Mouse (Mus musculus) limb, embryonic 13.5 days (tissue): ENCODE results near the gene Tinag. TPM values are rescaled to one million over a fixed set of nuclear protein-coding genes. Genes with fewer than 3 reads are reported as not detected.
"Not testable (repeated sequence)": the region's sequence is repeated elsewhere in the genome, so short reads cannot be mapped to it uniquely, and the experiment has no call there.

ENCODE experiments used
- ATAC-seq: fragments of 200-750 bp; cut with Nextera tagmentation; 2 replicates; pipeline ENCODE4 v1.8.0; 2017; ENCODE audit warnings: low read depth, moderate number of reproducible peaks, moderate TSS enrichment; ENCODE audit not compliant: low FRiP score
- H3K27ac ChIP-seq: fragments of 300-500 bp; sonication (generic); 2 replicates; pipeline ENCODE4 v1.5.1; 2015; ENCODE audit warnings: inconsistent platforms, mild to moderate bottlenecking, moderate library complexity
- H3K27me3 ChIP-seq: fragments of 300-500 bp; sonication (generic); 2 replicates; pipeline ENCODE4 v1.6.1; 2015; ENCODE audit warnings: mild to moderate bottlenecking, inconsistent platforms
- H3K36me3 ChIP-seq: fragments of 300-500 bp; sonication (generic); 2 replicates; pipeline ENCODE4 v1.6.1; 2015; ENCODE audit warnings: inconsistent platforms, mild to moderate bottlenecking, moderate library complexity
- H3K4me1 ChIP-seq: fragments of 300-500 bp; sonication (generic); 2 replicates; pipeline ENCODE4 v1.6.1; 2015; ENCODE audit warnings: inconsistent platforms
- H3K4me2 ChIP-seq: fragments of 300-500 bp; sonication (generic); replicated peaks from 2 replicates; pipeline ENCODE4 v1.6.1; 2015; ENCODE audit warnings: inconsistent platforms, mild to moderate bottlenecking, moderate library complexity
- H3K4me3 ChIP-seq: fragments of 300-500 bp; sonication (generic); 2 replicates; pipeline ENCODE4 v1.5.1; 2015; ENCODE audit warnings: moderate library complexity, mild to moderate bottlenecking, inconsistent platforms
- H3K9ac ChIP-seq: fragments of 300-500 bp; sonication (generic); 2 replicates; pipeline ENCODE4 v1.6.1; 2015; ENCODE audit warnings: mild to moderate bottlenecking, inconsistent platforms
- H3K9me3 ChIP-seq: fragments of 300-500 bp; sonication (generic); 2 replicates; pipeline ENCODE4 v1.6.1; 2016; ENCODE audit warnings: inconsistent platforms
- WGBS: fragments of 180-500 bp; shearing (Covaris S2); methylation state at CpG from one replicate; pipeline ENCODE4 v1.1.7; 2015; 5-methylcytosine and 5-hydroxymethylcytosine counted together
- polyA plus RNA-seq: library from polyadenylated mRNA; unstranded; fragments of >200 nt; fragmentation: Nextera tagmentation; extraction: Ambion mirVana; gene quantifications from 2 replicates; pipeline ENCODE4 v1.2.1, GENCODE M21; 2015

Gene Tinag
- polyA plus RNA-seq: 0.08 and 0.22 TPM in 2 replicates

GRCm38 (mm10) chr9:77045585-77045984 is at the start of gene Tinag:
Gene Tinag (minus strand): TSS chr9:77045794.
- Histone ChIP-seq H3K9ac (no peak within 1 kb of the TSS), H3K4me1 (no peaks in the 10 kb centered on the region), H3K4me3 (no peak within 1 kb of the TSS), H3K4me2 (no peak within 1 kb of the TSS), H3K9me3 (no peaks in the 10 kb centered on the region), H3K27ac (no peak within 1 kb of the TSS), H3K36me3 (no peaks in the 10 kb centered on the region), H3K27me3 (no peaks in the 10 kb centered on the region)
- ATAC-seq: no peak
- 74% methylated on average over 2 of the region's 2 CpGs for WGBS

DNA sequence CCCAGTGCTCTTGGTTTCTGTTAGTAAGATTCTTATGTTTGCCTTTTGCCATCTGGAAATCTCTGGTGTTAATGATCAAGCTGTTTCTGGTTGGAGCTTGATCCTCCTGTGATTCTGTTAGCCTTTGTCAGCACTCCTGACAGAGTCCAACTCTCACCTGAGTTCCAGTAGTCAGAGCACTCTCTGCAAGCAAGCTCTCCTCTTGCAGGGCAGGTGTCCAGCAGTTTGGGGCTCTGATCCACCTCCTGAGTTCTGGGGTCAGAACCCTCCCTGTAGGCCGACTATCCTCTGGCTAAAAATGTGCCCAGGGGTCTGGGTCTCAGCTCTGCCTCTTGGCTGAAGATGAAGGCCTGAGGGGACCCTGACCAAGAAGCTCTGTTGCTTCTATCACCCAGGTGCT is 37.6 kb upstream of the Tinag start:
- H3K9ac ChIP-seq, H3K4me3 ChIP-seq, ATAC-seq, H3K9me3 ChIP-seq, H3K4me2 ChIP-seq, H3K27ac ChIP-seq, H3K36me3 ChIP-seq, H3K4me1 ChIP-seq, H3K27me3 ChIP-seq: not testable (repeated sequence)
- 70% methylated on average over 1 of the region's 1 CpGs for WGBS

DNA sequence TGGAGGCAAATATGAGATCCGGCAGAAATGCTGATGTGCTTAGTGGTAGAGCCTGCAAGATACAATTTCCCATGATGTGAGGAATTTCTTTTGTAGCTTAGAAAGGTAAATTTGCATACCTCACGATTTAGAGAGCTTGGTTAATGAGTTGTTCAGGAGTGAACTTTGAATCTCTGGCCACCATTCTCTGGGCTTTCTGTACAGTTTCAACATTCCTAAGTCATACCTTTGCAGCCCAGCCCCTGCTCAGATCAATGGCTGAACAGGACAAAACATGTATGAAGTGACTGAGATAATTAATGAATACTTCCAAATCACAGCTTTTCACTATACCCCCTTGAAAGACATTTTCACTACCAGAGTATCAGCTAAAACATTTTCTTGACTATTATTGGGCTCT is 26.1 kb upstream of the Tinag start:
- 79% methylated on average over 2 of the region's 2 CpGs for WGBS

DNA sequence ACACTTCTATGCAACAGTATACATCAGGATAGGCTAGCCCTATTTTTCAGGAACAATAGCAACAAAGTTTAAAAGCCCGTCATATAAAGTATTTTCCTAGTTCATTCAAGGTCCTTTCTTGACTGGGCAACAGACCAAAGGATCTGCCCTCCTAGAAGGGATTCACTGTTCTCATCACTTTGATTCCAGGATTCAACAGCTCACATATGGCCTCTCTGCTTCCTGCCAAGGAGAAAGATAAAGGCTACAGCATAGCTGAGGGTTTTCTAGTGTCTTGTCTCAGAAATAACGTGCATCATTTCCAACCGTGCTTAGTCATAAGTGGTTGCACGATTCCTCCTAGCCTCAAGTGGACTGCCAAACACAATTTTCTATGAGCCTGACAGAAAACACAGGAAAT is 11.0 kb upstream of the Tinag start:
- Histone ChIP-seq H3K9ac (no peak overlapping the region), H3K27ac (no peak overlapping the region), H3K4me2 (no peak overlapping the region), H3K9me3 (no peaks in the 10 kb centered on the region), H3K27me3 (no peaks in the 10 kb centered on the region), H3K36me3 (no peaks in the 10 kb centered on the region), H3K4me3 (no peak overlapping the region), H3K4me1 (no peaks in the 10 kb centered on the region)
- ATAC-seq: no peak
- WGBS: 81% methylated on average over 4 of the region's 4 CpGs

More for the DNA sequence above, 26.1 kb upstream of the Tinag start:
- Histone ChIP-seq H3K27me3 (no peaks in the 10 kb centered on the region), H3K4me1 (no peaks in the 10 kb centered on the region), H3K27ac (no peak overlapping the region), H3K36me3 (no peaks in the 10 kb centered on the region), H3K9me3 (no peaks in the 10 kb centered on the region), H3K9ac (no peak overlapping the region), H3K4me3 (no peak overlapping the region), H3K4me2 (no peak overlapping the region)
- ATAC-seq: no peak

- no peak overlapping the region for H3K4me3 ChIP-seq
- H3K27me3 ChIP-seq: no peaks in the 10 kb centered on the region
- H3K27ac ChIP-seq: no peak overlapping the region
- ATAC-seq: no peak
- no peaks in the 10 kb centered on the region for H3K36me3 ChIP-seq
- H3K9ac ChIP-seq: no peak overlapping the region
- no peak overlapping the region for H3K4me2 ChIP-seq
- WGBS: 80% methylated on average over 9 of the region's 9 CpGs
- no peaks in the 10 kb centered on the region for H3K9me3 ChIP-seq
- no peaks in the 10 kb centered on the region for H3K4me1 ChIP-seq
Measured at GRCm38 (mm10) chr9:77054426-77055193, 9.0 kb upstream of the Tinag start.

GRCm38 (mm10) chr9:77051406-77051805 is 5.8 kb upstream of the Tinag start:
- no peaks in the 10 kb centered on the region for H3K36me3 ChIP-seq
- H3K27ac ChIP-seq: no peak overlapping the region
- no peak overlapping the region for H3K4me2 ChIP-seq
- no peak overlapping the region for H3K4me3 ChIP-seq
- H3K9me3 ChIP-seq: no peaks in the 10 kb centered on the region
- no peak overlapping the region for H3K9ac ChIP-seq
- H3K4me1 ChIP-seq: no peaks in the 10 kb centered on the region
- no peaks in the 10 kb centered on the region for H3K27me3 ChIP-seq
- no peak for ATAC-seq
- whole genome bisulfite sequencing: 57% methylated on average over 2 of the region's 2 CpGs

GRCm38 (mm10) chr9:77049669-77050068 is 4.1 kb upstream of the Tinag start:
- Histone ChIP-seq H3K4me1 (no peaks in the 10 kb centered on the region), H3K9me3 (no peaks in the 10 kb centered on the region), H3K27me3 (no peaks in the 10 kb centered on the region), H3K36me3 (no peaks in the 10 kb centered on the region), H3K4me2 (no peak overlapping the region), H3K9ac (no peak overlapping the region), H3K4me3 (no peak overlapping the region), H3K27ac (no peak overlapping the region)
- 80% methylated on average over 2 of the region's 2 CpGs for WGBS
- no peak for ATAC-seq

GRCm38 (mm10) chr9:77046067-77046715 is 597 bp upstream of the Tinag start:
- H3K4me2 ChIP-seq: no peak overlapping the region
- ATAC-seq: no peak
- no peak overlapping the region for H3K27ac ChIP-seq
- no peaks in the 10 kb centered on the region for H3K4me1 ChIP-seq
- no peak overlapping the region for H3K9ac ChIP-seq
- H3K36me3 ChIP-seq: no peaks in the 10 kb centered on the region
- no peaks in the 10 kb centered on the region for H3K27me3 ChIP-seq
- no peak overlapping the region for H3K4me3 ChIP-seq
- H3K9me3 ChIP-seq: no peaks in the 10 kb centered on the region
- 87% methylated on average over 5 of the region's 5 CpGs for WGBS

- no peak overlapping the region for H3K9ac ChIP-seq
- 71% methylated on average over 2 of the region's 2 CpGs for WGBS
- no peak overlapping the region for H3K4me2 ChIP-seq
- no peaks in the 10 kb centered on the region for H3K27me3 ChIP-seq
- H3K27ac ChIP-seq: no peak overlapping the region
- peaks cover 7% of the 10 kb centered on the region for H3K4me1 ChIP-seq
- H3K4me3 ChIP-seq: no peak overlapping the region
- no peaks in the 10 kb centered on the region for H3K9me3 ChIP-seq
- no peak for ATAC-seq
- no peaks in the 10 kb centered on the region for H3K36me3 ChIP-seq
Measured at GRCm38 (mm10) chr9:77035361-77035760, 10.2 kb downstream of the Tinag start.

GRCm38 (mm10) chr9:77032430-77033154 is 13.0 kb downstream of the Tinag start:
- H3K27me3 ChIP-seq: no peaks in the 10 kb centered on the region
- no peak overlapping the region for H3K4me3 ChIP-seq
- H3K36me3 ChIP-seq: no peaks in the 10 kb centered on the region
- peak; percentile 54; the same call in 1 of the 2 replicates for ATAC-seq
- WGBS: 35% methylated on average over 9 of the region's 9 CpGs
- peaks cover 7% of the 10 kb centered on the region for H3K4me1 ChIP-seq
- H3K9ac ChIP-seq: no peak overlapping the region
- 0 out of 2 replicates have a peak overlapping the region, but pooled peaks have one; percentile 5 for H3K4me2 ChIP-seq
- H3K9me3 ChIP-seq: no peaks in the 10 kb centered on the region
- H3K27ac ChIP-seq: no peak overlapping the region

DNA sequence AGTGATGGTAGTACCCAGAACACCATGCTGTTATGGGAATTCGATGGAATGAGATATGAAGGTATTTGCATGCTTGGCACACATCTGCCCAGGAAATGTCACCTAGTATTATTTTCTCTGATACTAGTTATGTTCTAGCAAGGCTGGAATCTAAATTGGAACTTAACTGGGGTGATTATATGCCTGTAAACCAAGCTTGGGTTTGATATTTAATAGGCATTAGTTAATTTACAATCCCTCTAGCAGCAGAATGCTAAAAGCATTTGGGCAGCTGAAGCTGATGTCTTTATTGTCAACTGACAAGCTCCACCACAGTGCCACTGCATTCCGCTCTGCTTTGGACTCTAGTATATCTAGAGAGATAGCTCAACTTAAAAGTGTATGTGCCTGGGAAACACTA is 20.3 kb downstream of the Tinag start:
- Histone ChIP-seq H3K4me1 (no peaks in the 10 kb centered on the region), H3K27ac (no peak overlapping the region), H3K4me3 (no peak overlapping the region), H3K9ac (no peak overlapping the region), H3K36me3 (no peaks in the 10 kb centered on the region), H3K4me2 (no peak overlapping the region), H3K9me3 (no peaks in the 10 kb centered on the region), H3K27me3 (no peaks in the 10 kb centered on the region)
- WGBS: 70% methylated on average over 2 of the region's 2 CpGs
- ATAC-seq: no peak

GRCm38 (mm10) chr9:77018935-77019334 is 26.7 kb downstream of the Tinag start:
- H3K9ac ChIP-seq: no peak overlapping the region
- H3K27ac ChIP-seq: no peak overlapping the region
- 75% methylated on average over 4 of the region's 4 CpGs for WGBS

More at GRCm38 (mm10) chr9:77018935-77019334, 26.7 kb downstream of the Tinag start:
- Histone ChIP-seq H3K36me3 (no peaks in the 10 kb centered on the region), H3K4me2 (no peak overlapping the region), H3K4me1 (no peaks in the 10 kb centered on the region), H3K9me3 (no peaks in the 10 kb centered on the region), H3K27me3 (no peaks in the 10 kb centered on the region), H3K4me3 (no peak overlapping the region)
- ATAC-seq: no peak
